Mouse (Mus musculus) mature B cell (primary cell): ENCODE results near the gene Rhobtb1.

ENCODE experiments used
- in situ Hi-C: fragments of 300-500 bp; cut with MboI; formaldehyde crosslinking; loops from 2 replicates; pipeline ENCODE4 v1.14.3; 2019

Gene Rhobtb1

GRCm38 (mm10) chr10:69321519-69322035, 170.3 kb downstream of the Rhobtb1 start:
- in situ Hi-C loops: no loop called here

GRCm38 (mm10) chr10:69323986-69324385, 172.8 kb downstream of the Rhobtb1 start:
- in situ Hi-C loops: no loop called here

- in situ Hi-C loops: no loop called here
Observed at GRCm38 (mm10) chr10:69324816-69325215, 173.6 kb downstream of the Rhobtb1 start.

GRCm38 (mm10) chr10:69326433-69326832, 175.2 kb downstream of the Rhobtb1 start:
- in situ Hi-C loops: no loop called here

- in situ Hi-C loops: no loop called here
Observed at GRCm38 (mm10) chr10:69327362-69327761, 176.1 kb downstream of the Rhobtb1 start.

GRCm38 (mm10) chr10:69328029-69328655, 176.9 kb downstream of the Rhobtb1 start:
- in situ Hi-C loops: no loop called here

- in situ Hi-C loops: no loop called here
Observed at GRCm38 (mm10) chr10:69328656-69329046, 177.4 kb downstream of the Rhobtb1 start.

- in situ Hi-C loops: no loop called here
Observed at GRCm38 (mm10) chr10:69331231-69331630, 180.0 kb downstream of the Rhobtb1 start.

- in situ Hi-C loops: no loop called here
Observed at GRCm38 (mm10) chr10:69333212-69333611, 182.0 kb downstream of the Rhobtb1 start.

- in situ Hi-C loops: no loop called here
Observed at GRCm38 (mm10) chr10:69334271-69335194, 183.3 kb downstream of the Rhobtb1 start.

GRCm38 (mm10) chr10:69335195-69335536, 183.9 kb downstream of the Rhobtb1 start:
- in situ Hi-C loops: no loop called here

GRCm38 (mm10) chr10:69335611-69336010, 184.4 kb downstream of the Rhobtb1 start:
- in situ Hi-C loops: no loop called here

GRCm38 (mm10) chr10:69336219-69336618, 185.0 kb downstream of the Rhobtb1 start:
- in situ Hi-C loops: no loop called here

GRCm38 (mm10) chr10:69340001-69340400, 188.8 kb downstream of the Rhobtb1 start:
- in situ Hi-C loops: no loop called here
